Mouse (Mus musculus): ENCODE measurements around the gene Psg29. TPM values are rescaled to one million over a fixed set of nuclear protein-coding genes. Genes with fewer than 3 reads are reported as not detected.

Gene Psg29
- not detected in 2 replicates for polyA plus RNA-seq (2016; fragmentation: Nextera tagmentation; extraction: Ambion mirVana)

- H3K9me3 ChIP-seq (replicated peaks) = peaks cover 50% of the 10 kb centered on the region
These were observed at the start of gene Psg29 for GRCm38 (mm10) chr7:17203177-17203576. Gene Psg29 (plus strand): TSS chr7:17203477.

GRCm38 (mm10) chr7:17155634-17156033 lies 47.6 kb upstream of the Psg29 start:
- Histone ChIP-seq H3K27ac (no peak overlapping the region), H3K4me2 (replicated peaks) (no peak overlapping the region), H3K9me3 (replicated peaks) (peaks cover 43% of the 10 kb centered on the region), H3K9ac (no peak overlapping the region), H3K27me3 (no peaks in the 10 kb centered on the region), H3K36me3 (no peaks in the 10 kb centered on the region), H3K4me3 (no peak overlapping the region), H3K4me1 (no peaks in the 10 kb centered on the region)
- ATAC-seq (ENCODE audit: low FRiP score) = no peak
- WGBS = 42% methylated on average over 2 of the region's 2 CpGs

More at GRCm38 (mm10) chr7:17203177-17203576, at the start of gene Psg29:
- Histone ChIP-seq H3K27me3 (no peaks in the 10 kb centered on the region), H3K9ac (no peak within 1 kb of the TSS), H3K4me3 (no peak within 1 kb of the TSS), H3K36me3 (no peaks in the 10 kb centered on the region), H3K27ac (no peak within 1 kb of the TSS), H3K4me2 (replicated peaks) (no peak within 1 kb of the TSS), H3K4me1 (no peaks in the 10 kb centered on the region)
- no peak for ATAC-seq (ENCODE audit: low FRiP score)

- Histone ChIP-seq H3K4me3 (no peak overlapping the region), H3K9ac (no peak overlapping the region), H3K4me2 (replicated peaks) (no peak overlapping the region), H3K36me3 (no peaks in the 10 kb centered on the region), H3K27me3 (no peaks in the 10 kb centered on the region), H3K9me3 (replicated peaks) (peaks cover 45% of the 10 kb centered on the region), H3K27ac (no peak overlapping the region), H3K4me1 (no peaks in the 10 kb centered on the region)
- WGBS = 76% methylated on average over 3 of the region's 3 CpGs
- no peak for ATAC-seq (ENCODE audit: low FRiP score)
These were observed 46.2 kb upstream of the Psg29 start for GRCm38 (mm10) chr7:17156885-17157677.

GRCm38 (mm10) chr7:17159011-17159410 lies 44.3 kb upstream of the Psg29 start:
- no peak for ATAC-seq (ENCODE audit: low FRiP score)
- H3K9ac ChIP-seq = no peak overlapping the region
- 85% methylated on average over 7 of the region's 7 CpGs for whole genome bisulfite sequencing
- no peak overlapping the region for H3K4me3 ChIP-seq
- H3K27ac ChIP-seq = no peak overlapping the region
- H3K27me3 ChIP-seq = no peaks in the 10 kb centered on the region
- no peak overlapping the region for H3K4me2 ChIP-seq (replicated peaks)
- no peaks in the 10 kb centered on the region for H3K4me1 ChIP-seq
- peaks cover 39% of the 10 kb centered on the region for H3K9me3 ChIP-seq (replicated peaks)
- H3K36me3 ChIP-seq = no peaks in the 10 kb centered on the region

- H3K36me3 ChIP-seq = no peaks in the 10 kb centered on the region
- WGBS = 92% methylated on average over 4 of the region's 4 CpGs
- H3K4me2 ChIP-seq (replicated peaks) = no peak overlapping the region
- no peak overlapping the region for H3K27ac ChIP-seq
- H3K9me3 ChIP-seq (replicated peaks) = peaks cover 22% of the 10 kb centered on the region
- H3K9ac ChIP-seq = no peak overlapping the region
- H3K4me1 ChIP-seq = no peaks in the 10 kb centered on the region
- ATAC-seq (ENCODE audit: low FRiP score) = no peak
- H3K4me3 ChIP-seq = no peak overlapping the region
- H3K27me3 ChIP-seq = no peaks in the 10 kb centered on the region
These were observed 31.4 kb upstream of the Psg29 start for GRCm38 (mm10) chr7:17171827-17172226.

GRCm38 (mm10) chr7:17205530-17206184 lies 2.4 kb downstream of the Psg29 start:
- Histone ChIP-seq H3K9ac (no peak overlapping the region), H3K4me3 (no peak overlapping the region), H3K4me2 (replicated peaks) (no peak overlapping the region), H3K27ac (no peak overlapping the region), H3K9me3 (replicated peaks) (peaks cover 56% of the 10 kb centered on the region), H3K27me3 (no peaks in the 10 kb centered on the region), H3K4me1 (no peaks in the 10 kb centered on the region), H3K36me3 (no peaks in the 10 kb centered on the region)
- ATAC-seq (ENCODE audit: low FRiP score) = no peak
- WGBS = 70% methylated on average over 3 of the region's 3 CpGs

Other genes with a start within 250 kb of the Psg29 start
- gene Pnmal1, start 243.8 kb upstream of the Psg29 start, polyA plus RNA-seq (2016; fragmentation: Nextera tagmentation; extraction: Ambion mirVana) = 24.0 and 27.3 TPM in 2 replicates
- 1.0 and 1.7 TPM in 2 replicates for gene Gm42372, start 220.4 kb upstream of the Psg29 start, polyA plus RNA-seq (2016; fragmentation: Nextera tagmentation; extraction: Ambion mirVana)
- 9.2 and 10.4 TPM in 2 replicates for gene Ccdc8, start 210.8 kb upstream of the Psg29 start, polyA plus RNA-seq (2016; fragmentation: Nextera tagmentation; extraction: Ambion mirVana)
- 101 and 102 TPM in 2 replicates for gene Ppp5c, start 175.6 kb upstream of the Psg29 start, polyA plus RNA-seq (2016; fragmentation: Nextera tagmentation; extraction: Ambion mirVana)
- gene Hif3a, start 141.1 kb upstream of the Psg29 start, polyA plus RNA-seq (2016; fragmentation: Nextera tagmentation; extraction: Ambion mirVana) = 7.9 and 9.5 TPM in 2 replicates
- gene Psg16, start 129.4 kb upstream of the Psg29 start, polyA plus RNA-seq (2016; fragmentation: Nextera tagmentation; extraction: Ambion mirVana) = 0.26 and 0.36 TPM in 2 replicates
- not detected in 2 replicates for gene Ceacam3, start 53.2 kb upstream of the Psg29 start, polyA plus RNA-seq (2016; fragmentation: Nextera tagmentation; extraction: Ambion mirVana)